Mouse (Mus musculus): ENCODE data around the gene Psmd3.
"Not testable (repeated sequence)": the region's sequence is repeated elsewhere in the genome, so short reads cannot be mapped to it uniquely, and the experiment has no call there.

The Psmd3 gene

DNA sequence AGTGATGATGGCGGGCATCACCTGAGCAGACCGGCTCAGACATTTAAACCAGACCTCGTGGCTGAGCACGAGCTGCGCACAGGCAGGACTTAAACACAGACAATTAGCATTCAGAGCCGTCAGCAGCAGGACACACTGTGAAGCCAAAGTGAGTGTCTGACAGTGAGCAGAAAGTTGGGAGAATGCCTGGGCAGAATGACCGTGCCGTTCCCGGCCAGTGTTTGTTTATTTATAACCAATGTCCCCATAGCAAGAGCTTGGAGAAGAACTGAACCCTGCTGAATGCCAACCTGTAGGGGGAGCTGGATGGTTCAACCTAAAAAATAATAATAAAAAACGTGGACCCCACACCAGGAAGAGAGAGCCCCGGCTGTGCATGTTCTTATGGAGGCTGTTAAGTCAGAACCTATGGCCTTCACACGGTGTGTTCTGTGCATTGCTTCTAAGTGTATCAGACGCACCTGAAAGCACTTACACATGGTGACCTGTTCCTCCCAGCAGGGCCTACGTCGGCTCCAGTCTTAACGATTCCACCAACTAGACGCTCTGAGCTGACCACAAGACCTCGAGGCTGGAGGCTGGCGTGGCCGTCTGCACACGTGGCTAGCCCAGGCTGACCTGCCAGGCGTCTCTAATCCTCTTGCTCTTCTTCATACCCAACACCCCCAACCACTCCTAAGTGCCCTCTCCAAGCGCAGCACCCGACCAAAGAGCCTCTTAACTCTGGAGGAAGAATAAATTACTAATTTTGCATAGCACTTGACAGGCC lies 39.3 kb downstream of the Psmd3 start:
- DNase-seq (ENCODE audit: low spot score) = peak; percentile 44

DNA sequence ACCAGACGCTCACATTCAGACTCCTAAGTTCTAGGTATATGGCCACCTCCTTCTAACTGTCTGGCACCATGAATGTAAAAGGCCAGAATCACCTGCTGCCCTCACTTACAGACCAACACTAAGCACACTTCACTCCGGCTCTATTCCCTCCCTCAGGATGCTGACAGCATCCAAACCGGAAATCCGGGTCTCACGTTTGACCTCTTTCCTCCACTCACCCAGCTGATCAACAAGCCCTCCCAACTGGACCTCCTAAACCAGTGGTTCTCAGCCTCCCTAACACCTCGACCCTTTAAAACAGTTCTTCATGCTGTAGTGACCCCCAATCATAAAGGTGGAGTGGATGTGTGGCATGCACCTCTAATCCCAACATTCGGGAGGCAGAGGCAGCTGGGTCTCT lies 40.7 kb downstream of the Psmd3 start:
- DNase-seq (ENCODE audit: low spot score) = no peak

DNA sequence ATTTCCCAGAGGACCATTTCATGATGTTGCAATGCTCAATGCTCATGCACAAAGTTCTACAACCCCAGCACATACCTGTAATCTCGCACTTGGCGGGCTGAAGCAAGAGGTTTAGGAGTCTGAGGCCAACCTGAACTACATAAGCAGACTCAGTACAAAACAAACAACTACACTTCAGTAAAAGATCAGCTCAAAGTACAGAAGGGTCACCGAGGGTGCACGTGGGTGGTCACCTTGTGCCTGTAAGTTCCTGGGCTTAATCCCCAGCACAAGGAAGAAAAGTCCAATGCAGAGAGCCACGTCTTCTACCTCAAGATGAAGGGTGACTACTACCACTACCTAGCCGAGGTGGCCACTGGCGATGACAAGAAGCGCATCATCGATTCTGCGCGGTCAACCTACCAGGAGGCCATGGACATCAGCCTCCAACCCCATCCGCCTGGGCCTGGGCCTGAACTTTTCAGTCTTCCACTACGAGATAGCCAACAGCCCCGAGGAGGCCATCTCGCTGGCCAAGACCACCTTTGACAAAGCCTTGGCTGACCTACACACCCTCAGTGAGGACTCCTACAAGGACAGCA lies 43.7 kb downstream of the Psmd3 start:
- peak; percentile 76 for DNase-seq (ENCODE audit: low spot score)

DNA sequence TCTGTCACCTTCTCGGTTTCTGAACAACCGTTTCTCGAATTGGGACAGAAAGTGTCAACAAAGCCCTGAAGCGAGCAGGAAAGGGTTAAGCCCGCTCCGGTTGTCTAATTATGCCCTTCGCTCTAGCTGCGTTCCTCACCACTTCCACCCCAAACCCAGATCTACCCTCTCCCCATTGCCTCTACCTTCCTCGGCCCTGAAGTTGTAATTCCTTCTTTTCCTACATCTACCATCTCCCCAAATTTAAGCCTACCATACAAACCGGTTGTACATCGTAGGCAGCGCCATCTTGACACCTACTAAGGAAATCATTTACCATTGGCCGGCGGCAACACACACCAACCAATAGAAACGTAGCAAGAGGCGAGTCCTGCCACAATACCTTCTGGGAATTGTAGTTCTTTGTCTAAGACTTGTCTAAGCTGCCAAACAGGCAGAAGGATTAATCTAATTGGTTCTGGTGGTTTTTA lies 46.8 kb downstream of the Psmd3 start, which contains the start of gene Med24:
Med24 (minus strand) TSS at position 317 of the 470 bp plus-strand sequence.
- peak; percentile 91 for DNase-seq (ENCODE audit: low spot score)

DNA sequence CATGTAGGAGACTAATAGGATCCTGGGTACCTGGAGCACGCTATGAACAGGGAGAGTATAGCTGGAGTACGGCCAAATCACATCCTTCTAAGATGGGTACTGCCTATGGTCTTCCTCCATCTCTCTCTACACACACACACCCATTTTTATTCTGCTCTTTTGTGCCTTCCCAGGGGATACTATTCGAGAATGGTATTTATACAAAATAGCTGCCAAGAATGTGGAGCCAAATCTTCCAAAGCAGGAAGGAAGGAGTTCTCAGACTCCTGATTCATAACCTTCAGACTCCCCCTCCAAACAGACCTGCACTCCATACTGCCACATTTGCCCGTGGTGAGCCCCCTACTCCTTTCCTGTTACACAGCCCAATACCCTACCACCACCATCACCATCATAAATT lies 48.4 kb downstream of the Psmd3 start:
- DNase-seq (ENCODE audit: low spot score) = no peak

DNA sequence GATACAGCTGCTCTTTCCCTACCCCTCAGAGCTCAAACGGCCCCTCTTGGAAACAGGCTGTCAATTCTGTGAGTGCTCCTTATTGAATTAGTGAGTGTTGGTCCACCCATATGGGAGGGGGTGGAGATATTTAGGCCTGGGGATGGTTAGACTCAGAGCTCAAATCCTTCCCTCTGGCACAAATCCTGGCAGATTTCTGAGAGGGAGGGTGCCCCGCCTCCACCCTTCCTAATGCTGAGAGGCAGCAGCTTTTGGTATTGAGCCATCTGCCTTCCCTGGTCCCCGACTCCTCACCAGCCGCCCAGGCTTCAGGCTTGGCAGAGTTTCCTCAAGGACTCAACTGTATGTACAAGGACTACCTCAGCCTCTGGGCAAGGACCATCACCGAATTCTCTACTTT lies 48.8 kb downstream of the Psmd3 start:
- no peak for DNase-seq (ENCODE audit: low spot score)

DNA sequence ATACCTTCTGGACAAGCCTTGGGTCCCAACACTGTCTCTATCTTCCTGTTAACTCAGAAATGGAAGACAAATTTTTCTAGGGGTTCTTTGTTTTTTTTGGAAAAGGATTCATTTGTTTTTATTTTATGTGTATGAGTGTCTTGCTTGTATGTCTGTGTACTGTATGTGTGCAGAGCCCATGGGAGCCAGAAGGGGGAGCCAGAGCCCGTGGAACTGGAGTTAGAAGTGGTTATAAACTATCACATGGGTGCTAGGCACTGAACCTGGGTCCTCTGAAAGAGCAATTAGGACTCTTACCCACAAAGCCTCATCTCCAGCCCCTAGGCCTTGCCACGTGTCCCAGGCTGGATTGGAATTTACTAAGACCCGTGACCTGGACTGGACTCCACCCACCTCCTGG lies 51.7 kb downstream of the Psmd3 start:
- no peak for DNase-seq (ENCODE audit: low spot score)

DNA sequence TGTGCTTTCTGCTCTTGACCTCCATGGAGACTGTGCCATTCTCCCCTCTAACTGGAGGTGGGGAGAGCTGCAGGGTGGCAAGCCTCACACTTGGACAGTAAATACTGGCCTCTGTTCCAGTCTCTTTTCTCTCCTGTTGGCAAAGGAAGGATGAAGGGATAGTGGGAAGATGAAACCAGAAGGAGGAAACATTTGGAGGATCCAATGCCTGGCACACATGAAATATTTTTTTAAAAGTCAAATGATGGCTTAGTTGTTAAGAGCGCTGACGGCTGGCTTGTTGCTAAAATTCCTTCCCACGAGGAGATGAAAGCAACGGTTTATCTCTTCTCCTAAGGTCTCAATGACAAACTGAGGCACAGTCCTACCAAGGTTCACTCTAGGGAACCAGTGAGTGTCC lies 52.8 kb downstream of the Psmd3 start:
- DNase-seq (ENCODE audit: low spot score) = no peak

DNA sequence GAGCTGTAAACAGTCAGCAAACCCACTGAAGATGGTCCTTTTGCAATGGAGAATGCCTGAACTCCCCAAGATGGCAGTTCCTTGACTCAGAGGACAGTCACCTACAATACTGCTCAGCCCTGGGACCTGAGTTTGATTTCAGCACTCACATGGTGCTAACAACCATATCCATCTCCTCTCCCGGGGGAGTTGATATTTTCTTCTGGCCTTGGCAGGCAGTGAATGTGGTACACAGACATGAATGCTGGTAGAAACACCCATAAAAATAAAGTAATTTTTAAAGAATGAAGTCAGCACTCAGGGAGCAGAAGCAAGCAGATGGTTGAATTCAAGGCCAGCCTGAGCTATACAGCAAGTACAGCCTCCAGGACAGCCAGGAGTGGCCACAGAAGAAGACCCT lies 53.8 kb downstream of the Psmd3 start:
- no peak for DNase-seq (ENCODE audit: low spot score)

DNA sequence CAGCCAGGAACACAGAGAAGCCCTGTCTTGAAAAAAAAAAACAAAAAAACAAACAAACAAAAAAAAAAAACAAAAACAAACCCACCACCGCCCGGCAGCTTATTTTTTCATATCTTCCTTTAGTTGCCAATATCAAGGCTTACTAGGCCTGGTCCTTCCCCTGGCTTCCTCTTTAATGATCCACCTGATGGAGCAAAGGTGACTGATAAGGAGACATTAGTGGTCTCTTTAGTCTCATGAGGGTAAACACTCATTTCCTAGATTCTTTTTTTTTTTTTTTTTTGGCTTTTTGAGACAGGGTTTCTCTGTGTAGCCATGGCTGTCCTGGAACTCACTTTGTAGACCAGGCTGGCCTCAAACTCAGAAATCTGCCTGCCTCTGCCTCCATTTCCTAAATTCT lies 54.9 kb downstream of the Psmd3 start:
- DNase-seq (ENCODE audit: low spot score) = not testable (repeated sequence)

DNA sequence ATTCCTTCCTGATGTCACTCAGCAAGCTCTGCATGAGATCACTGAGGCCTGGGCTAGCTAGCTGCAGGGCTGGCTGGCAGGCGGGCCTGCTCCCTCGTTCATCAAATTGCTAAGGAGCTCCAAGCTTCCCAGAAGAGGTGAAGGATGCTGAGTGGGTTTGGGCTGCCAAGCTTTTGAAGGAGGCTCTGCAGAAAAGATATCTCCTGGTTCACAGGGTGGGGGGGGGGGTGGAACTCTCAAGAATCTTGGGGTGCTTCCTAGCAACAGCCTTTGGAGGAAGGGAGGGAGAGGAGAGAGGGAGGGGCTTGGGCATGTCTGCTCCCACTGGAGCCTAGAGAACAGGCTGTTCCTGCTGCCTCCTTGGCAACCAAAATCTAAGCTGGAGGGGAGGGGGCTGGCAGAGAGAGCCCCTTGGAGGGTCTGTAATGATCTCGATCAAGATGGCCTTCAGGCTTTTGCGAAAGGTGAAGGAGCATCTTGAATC lies 56.1 kb downstream of the Psmd3 start:
- DNase-seq (ENCODE audit: low spot score) = no peak

DNA sequence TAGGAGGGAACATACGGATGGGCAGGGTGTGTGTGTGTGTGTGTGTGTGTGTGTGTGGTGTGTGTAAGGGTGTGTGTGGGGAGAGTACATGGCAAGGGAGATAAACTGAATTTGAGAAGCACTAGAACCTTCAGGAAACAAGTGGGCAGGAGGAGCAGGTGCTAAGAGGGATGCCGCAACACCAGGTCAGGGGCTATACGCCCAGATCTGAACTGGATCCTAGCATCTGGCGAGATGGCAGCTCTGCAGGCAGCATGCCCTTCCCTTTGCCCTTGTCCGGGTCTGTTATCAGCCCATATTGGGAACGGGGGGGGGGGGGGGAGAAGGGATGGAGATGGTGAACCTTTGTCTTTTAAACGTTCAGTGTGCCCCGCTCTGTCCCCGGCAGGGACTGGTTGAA lies 56.6 kb downstream of the Psmd3 start:
- DNase-seq (ENCODE audit: low spot score) = no peak

DNA sequence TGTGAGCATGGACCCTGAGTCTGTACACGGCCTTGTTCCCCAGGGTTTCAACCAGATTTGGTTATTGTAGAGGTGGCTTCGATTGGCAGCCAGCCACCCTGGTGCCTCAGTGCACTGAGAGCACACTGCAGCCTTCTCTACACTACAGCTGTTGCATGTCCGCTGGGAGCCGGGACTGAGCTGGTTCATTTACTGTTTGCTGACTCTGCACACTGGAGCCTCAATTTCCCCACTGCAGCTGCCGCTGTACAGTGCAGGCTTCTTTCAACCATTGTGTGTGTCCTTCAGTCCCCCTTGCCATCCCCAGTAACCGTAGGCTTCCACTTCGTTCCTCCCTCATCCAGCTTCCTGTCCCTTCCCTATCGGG lies 57.7 kb downstream of the Psmd3 start:
- no peak for DNase-seq (ENCODE audit: low spot score)

DNA sequence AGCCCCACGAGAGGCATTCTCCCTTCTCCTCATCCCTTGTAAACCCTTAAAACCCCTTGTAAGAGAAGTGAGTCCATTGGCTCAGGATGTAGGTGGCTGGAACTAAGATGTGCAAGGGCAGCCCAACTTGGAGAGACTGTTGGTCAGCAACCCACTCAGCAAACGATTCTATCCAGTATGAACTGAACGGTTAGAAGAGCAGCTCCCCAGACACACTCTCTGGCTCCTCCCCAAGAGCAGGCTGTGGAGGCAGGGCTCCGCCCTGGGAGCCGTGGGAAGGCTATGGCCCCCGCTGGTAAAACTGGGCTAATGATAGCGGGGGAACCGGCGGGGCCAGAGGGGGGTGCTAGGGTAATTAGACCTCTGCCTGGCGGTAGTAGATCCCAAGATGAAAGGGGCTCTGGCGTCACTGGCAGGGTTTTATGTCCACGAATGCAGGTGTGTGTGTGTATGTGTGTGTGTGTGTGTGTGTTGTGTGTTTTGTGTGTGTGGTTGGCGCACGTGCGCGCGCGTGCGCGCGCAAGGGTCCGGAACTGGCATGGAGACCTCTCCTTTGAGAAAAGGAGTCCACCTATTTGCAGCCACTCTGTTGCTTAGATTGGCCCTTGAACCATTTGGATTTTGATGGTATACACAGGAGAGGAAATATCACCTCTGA lies 58.2 kb downstream of the Psmd3 start, which contains the start of gene Thra:
Thra (plus strand) TSS at position 246 of the 658 bp plus-strand sequence.
- DNase-seq (ENCODE audit: low spot score) = peak; percentile 77

DNA sequence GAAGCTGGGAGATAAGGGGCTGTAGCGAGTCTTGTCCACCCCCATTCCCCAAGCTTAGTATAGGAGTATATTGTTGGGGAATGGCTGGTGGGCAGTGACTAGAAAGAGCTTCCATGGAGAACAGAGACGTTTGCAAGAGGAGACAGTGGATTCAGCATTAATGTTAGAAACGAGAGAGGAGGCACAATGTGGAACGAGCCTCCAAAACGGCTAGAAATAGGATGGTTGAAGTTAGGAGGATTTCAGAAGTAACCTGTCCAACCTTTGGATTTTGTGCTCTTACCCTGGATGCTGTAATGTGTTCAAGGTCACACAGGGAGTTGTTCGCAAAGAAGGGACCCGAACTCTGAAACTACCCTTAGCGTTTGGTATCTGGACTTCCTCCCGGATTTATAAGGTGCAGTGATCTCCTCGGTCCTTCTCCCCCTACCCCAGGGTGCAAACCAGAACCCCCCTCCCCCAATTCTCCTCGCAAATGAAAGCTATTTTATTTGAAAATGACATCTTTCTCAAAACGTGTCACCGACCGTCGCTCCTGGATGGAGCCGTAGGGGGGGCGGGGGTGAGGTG lies 58.8 kb downstream of the Psmd3 start:
- no peak for DNase-seq (ENCODE audit: low spot score)

DNA sequence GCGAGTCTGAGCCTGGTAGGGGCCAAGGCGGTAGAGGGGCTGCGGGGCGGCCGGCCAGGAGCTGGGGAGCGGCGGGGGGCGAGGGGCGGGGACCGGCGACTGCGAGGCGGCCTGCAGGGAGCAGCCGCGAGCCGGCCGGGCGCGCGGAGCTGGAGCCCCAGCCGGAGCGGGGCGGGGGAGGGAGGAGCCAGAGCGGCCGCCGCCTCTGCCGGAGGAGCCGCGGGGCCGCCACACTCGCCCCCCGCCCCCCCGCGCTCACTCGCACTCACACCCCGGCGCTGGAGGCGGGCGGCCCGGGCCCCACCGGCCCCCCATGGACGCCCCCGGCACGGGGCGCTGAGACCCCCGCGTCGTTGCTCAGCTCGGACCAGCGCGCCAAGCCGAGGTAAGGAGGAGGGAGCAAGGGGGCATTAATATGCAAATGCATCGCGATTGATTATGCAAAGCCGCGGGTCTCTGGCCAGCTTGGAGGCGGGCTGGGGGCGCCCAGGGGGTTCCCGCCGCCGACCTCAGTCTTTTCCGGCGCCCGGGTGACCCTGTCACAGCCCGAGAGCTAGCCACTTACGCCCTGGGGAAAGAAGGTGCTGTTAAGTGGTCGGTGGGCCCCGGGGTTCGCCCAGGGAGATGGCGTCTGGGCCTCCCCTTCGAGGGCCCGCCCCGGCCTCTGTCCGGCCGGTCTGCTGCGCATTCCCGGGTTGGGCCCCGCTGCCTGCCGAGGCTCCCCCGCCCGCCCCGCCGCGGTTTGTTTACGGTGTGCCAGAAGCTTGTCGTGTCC lies 59.5 kb downstream of the Psmd3 start:
- peak; percentile 91 for DNase-seq (ENCODE audit: low spot score)

DNA sequence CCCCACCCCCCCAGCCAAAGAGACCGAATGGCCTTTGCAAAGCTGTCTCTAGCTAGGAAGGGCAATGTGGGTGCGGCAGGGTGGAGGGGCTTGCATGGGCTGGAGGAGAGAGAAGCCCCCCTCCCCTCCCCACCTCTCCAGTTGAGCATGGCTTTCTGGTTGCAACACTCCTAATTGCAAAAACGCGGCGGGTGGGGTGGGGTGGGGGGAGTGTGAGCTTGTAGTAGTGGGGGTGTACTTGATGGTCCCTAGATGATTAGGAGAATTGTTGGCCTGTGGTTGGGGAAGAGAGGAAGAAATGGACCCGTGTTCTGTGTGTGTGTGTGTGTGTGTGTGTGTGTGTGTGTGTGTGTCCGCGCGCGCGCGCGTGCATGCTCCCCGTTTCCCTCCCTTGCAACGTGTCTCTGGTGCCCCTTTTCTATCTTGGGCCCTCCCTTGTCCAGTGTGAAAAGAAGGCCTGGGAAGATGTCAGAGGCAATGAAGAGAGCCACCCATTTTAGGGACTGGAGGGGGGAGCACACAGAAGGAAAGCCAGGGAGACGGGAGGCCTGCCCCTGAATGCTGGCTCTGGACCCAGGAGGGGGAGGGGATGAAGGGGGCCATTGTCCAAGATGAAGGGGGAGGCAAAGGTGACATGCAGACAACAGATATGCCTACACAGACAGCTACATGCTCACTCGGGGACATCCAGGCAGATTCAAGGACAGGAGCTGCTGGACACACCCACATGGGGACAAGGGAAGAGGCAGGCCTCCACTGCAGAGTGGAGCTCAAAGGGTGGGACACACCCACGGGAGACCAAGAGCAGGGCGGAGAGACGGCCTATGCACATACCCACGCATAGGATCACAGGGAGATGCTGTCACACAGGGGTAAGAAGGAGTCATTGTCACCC lies 60.3 kb downstream of the Psmd3 start:
- DNase-seq (ENCODE audit: low spot score) = peak; percentile 56

DNA sequence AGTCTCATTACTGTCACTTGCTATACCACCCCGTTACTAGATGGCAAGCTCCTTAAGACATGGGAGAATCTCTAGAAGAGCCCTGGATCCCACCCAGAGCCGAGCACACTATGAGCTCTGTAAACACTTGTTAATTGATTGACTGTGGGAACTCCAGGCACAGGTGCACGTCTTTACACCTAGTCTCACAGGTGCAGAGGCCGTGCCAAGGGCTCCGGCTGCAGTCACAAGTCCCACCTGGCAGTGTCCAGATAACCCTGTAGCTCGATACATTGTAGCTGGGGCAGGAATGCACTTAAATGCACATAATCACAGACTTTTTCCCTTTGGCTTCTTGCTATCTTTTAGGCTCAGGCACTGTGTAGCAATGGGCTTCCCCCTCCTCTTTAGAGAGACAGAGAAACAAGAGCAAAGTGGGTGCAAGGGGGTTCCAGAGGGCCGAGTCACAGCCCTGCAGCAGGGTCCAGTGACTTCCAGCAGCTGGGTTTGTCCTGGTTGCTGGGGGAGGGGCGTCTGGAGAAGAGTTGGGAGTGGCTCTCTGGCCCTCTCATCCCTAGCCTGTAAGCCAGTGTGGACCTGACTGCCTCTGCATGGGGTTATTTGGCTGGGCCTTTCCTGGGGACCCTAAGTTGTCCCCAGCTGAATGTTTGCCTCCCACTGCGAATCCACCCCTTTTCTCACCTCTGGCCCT lies 61.4 kb downstream of the Psmd3 start:
- peak; percentile 75 for DNase-seq (ENCODE audit: low spot score)

DNA sequence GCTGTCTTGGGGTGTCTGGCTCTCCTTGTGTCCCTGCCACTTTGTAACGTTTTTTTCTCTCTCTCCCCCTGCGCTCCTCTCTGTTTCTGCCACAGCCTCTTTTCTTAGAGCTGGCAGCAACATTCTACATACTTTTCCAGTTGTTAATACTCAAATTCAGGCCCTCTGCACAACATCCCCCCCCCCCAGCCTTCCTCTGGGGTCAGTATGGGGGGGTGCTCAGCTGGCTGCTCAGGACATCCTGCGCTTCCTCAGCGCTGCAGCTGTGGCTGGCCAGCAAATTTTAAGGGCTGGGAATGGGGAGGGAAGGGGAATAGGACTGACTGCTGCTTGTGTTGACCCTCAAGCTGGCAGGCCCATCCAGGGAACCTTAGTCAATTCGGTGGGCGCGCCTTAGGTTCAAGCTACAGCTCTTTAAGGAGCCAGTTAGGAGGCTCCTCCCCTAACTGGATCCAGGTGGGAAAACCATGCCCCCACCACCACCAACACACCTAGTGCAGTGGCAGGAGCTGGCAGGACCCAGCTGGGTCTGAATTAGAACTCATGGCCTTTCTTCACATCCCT lies 62.2 kb downstream of the Psmd3 start:
- DNase-seq (ENCODE audit: low spot score) = no peak
